Mouse (Mus musculus): ENCODE results near the gene Rtkn. TPM values are rescaled to one million over a fixed set of nuclear protein-coding genes. Genes with fewer than 3 reads are reported as not detected.
A peak's percentile ranks its signal among the peaks of the same experiment; 100 is the strongest.

The Rtkn gene
- polyA plus RNA-seq, 1 experiment, result 42.1 TPM

DNA sequence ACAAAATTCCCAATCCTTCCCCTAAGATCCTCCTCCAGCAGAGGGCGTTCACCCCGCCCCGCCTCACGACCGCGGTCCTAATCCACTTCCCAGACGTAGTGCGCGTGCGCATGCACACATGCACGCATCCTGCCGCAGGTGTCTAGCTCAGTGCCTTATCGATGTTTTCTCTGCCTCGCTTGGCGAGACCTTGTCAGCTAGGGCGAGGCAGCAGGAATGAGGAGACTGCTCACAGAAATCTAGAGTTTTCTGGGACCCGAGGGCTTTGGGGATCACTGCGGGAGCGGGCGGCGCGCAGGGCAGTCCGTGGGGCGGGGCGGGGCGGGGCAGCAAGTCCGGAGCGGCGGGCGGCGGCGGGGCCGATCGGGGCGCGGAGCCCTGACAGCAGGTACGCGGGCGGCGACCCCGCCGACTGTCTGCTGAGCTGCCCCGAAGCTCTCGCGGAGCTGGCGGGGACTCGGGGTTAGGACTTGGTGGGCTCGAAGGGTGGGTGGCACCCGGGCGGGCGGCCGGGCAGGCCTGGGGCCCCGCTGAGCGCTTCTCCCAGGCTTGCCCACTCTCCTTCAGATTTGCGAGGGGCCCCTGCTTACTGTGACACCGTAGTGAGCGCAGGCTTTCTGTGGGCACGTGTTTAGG, 30.5 kb downstream of the Rtkn start, which contains the start of gene Dctn1:
Gene Dctn1, plus strand, starts transcription at position 314 of the 636 bp plus-strand sequence.
- peaks cover 10% of the 10 kb centered on the region for H3K27me3 ChIP-seq (ENCODE audit: control insufficient read depth, insufficient read depth, insufficient read length)

DNA sequence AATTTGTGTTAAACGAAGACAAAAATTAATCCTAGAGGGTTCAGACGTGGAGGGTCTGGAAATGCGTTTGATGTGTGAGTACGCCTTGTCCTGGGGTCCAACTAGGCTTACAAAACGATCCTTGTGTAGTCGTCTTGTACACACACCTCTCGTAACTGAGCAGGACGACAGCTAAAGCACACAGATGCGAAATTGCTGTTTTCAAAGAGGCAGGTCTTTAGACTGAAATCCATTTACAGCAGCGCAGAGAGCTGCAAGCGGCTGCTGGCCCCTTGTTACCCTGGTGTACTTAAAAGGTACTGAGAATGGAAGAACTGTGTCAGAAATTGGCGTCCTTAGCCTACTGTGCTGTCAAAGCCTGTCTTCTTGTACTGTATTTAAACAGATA, 31.0 kb downstream of the Rtkn start:
- Histone ChIP-seq H3ac (ENCODE audit: control insufficient read depth, insufficient read length, low read depth) (peak overlapping the region; percentile 91), H3K79me2 (ENCODE audit: control insufficient read depth, insufficient read depth) (peaks cover 47% of the 10 kb centered on the region), H3K36me3 (ENCODE audit: control insufficient read depth, insufficient read depth) (no peaks in the 10 kb centered on the region), H3K79me3 (ENCODE audit: low read depth) (peaks cover 35% of the 10 kb centered on the region), H3K4me3 (ENCODE audit: insufficient read depth, poor library complexity, severe bottlenecking) (peak overlapping the region; percentile 90), H3K27me3 (ENCODE audit: control insufficient read depth, insufficient read depth, insufficient read length) (peaks cover 5% of the 10 kb centered on the region)
- no peak for TF ChIP-seq MAX (IDR thresholded peaks at IDR 0.05)
- TF ChIP-seq MYOG (IDR thresholded peaks at IDR 0.05; ENCODE audit: control insufficient read depth, extremely low read depth, insufficient read length), result no peak
- TF ChIP-seq MYOD1 (IDR thresholded peaks at IDR 0.05; ENCODE audit: control insufficient read depth, insufficient read length, low read depth), result no peak
- no peak for TF ChIP-seq USF1 (IDR thresholded peaks at IDR 0.05; ENCODE audit: low read depth)
- TF ChIP-seq CEBPB (IDR thresholded peaks at IDR 0.05; ENCODE audit: low read depth), result no peak
- TF ChIP-seq CTCF (IDR thresholded peaks at IDR 0.05; ENCODE audit: control insufficient read depth, insufficient read depth, insufficient read length), result no peak
- TF ChIP-seq FOSL1 (IDR thresholded peaks at IDR 0.05; ENCODE audit: insufficient read depth, low read length, poor library complexity, severe bottlenecking), result no peak

More for the DNA sequence above, 30.5 kb downstream of the Rtkn start, which contains the start of gene Dctn1:
- Histone ChIP-seq H3K4me3 (ENCODE audit: insufficient read depth, poor library complexity, severe bottlenecking) (peak within 1 kb of the TSS; percentile 90), H3K36me3 (ENCODE audit: control insufficient read depth, insufficient read depth) (no peaks in the 10 kb centered on the region), H3ac (ENCODE audit: control insufficient read depth, insufficient read length, low read depth) (peak within 1 kb of the TSS; percentile 91), H3K79me2 (ENCODE audit: control insufficient read depth, insufficient read depth) (peaks cover 42% of the 10 kb centered on the region), H3K79me3 (ENCODE audit: low read depth) (peaks cover 30% of the 10 kb centered on the region)
- no peak for TF ChIP-seq USF1 (IDR thresholded peaks at IDR 0.05; ENCODE audit: low read depth)
- TF ChIP-seq MYOG (IDR thresholded peaks at IDR 0.05; ENCODE audit: control insufficient read depth, extremely low read depth, insufficient read length), result no peak
- TF ChIP-seq CTCF (IDR thresholded peaks at IDR 0.05; ENCODE audit: control insufficient read depth, insufficient read depth, insufficient read length), result peak; percentile 55
- TF ChIP-seq MYOD1 (IDR thresholded peaks at IDR 0.05; ENCODE audit: control insufficient read depth, insufficient read length, low read depth), result no peak
- peak; percentile 99 for TF ChIP-seq MAX (IDR thresholded peaks at IDR 0.05)

DNA sequence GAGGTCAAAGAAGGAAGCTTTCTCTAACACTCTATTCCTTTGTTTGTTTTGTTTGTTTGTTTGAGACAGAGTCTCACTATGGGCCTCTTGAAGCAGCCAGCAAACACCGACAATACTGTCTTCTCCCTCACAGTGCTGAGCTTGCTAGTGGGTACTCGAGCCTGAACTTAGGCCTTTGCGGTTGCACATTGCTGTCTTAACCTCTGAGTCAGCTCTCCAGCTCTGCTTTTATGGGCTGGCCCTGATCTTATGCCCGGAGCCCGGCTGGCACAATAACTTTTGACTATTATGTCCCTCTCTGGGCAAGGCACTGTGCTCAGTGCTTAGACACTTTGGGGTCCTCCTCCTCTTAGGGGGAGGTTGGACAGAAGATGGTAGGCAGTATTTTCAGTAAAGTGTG, 34.6 kb downstream of the Rtkn start:
- no peak overlapping the region for H3ac ChIP-seq (ENCODE audit: control insufficient read depth, insufficient read length, low read depth)
- no peaks in the 10 kb centered on the region for H3K36me3 ChIP-seq (ENCODE audit: control insufficient read depth, insufficient read depth)
- no peak overlapping the region for H3K4me3 ChIP-seq (ENCODE audit: insufficient read depth, poor library complexity, severe bottlenecking)
- H3K27me3 ChIP-seq (ENCODE audit: control insufficient read depth, insufficient read depth, insufficient read length), result no peaks in the 10 kb centered on the region
- H3K79me3 ChIP-seq (ENCODE audit: low read depth), result peaks cover 50% of the 10 kb centered on the region
- TF ChIP-seq MYOD1 (IDR thresholded peaks at IDR 0.05; ENCODE audit: control insufficient read depth, insufficient read length, low read depth) (no peak), CTCF (IDR thresholded peaks at IDR 0.05; ENCODE audit: control insufficient read depth, insufficient read depth, insufficient read length) (no peak), CEBPB (IDR thresholded peaks at IDR 0.05; ENCODE audit: low read depth) (no peak), MYOG (IDR thresholded peaks at IDR 0.05; ENCODE audit: control insufficient read depth, extremely low read depth, insufficient read length) (no peak), FOSL1 (IDR thresholded peaks at IDR 0.05; ENCODE audit: insufficient read depth, low read length, poor library complexity, severe bottlenecking) (no peak), MAX (IDR thresholded peaks at IDR 0.05) (no peak), USF1 (IDR thresholded peaks at IDR 0.05; ENCODE audit: low read depth) (no peak)
- H3K79me2 ChIP-seq (ENCODE audit: control insufficient read depth, insufficient read depth), result peaks cover 73% of the 10 kb centered on the region

DNA sequence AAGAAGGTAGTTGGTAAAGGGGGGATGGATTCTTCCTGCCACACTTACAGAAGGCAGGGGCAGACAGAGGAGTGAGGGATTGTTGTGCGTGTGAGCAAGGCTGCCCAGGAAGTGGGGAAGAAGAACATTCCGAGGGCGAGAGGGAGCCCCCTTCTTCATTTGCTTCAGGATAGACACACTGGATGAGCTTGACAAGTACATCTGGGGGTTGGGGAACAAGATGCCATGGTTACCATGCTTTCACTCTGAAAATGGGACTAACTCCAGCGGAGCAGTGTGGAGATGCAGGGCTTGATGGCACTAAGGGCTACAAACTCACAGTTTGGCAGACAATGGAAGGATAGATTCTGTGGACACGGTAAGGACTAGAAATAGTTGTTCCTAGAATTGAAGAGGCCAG, 35.8 kb downstream of the Rtkn start:
- TF ChIP-seq MAX (IDR thresholded peaks at IDR 0.05) (no peak), USF1 (IDR thresholded peaks at IDR 0.05; ENCODE audit: low read depth) (no peak), CEBPB (IDR thresholded peaks at IDR 0.05; ENCODE audit: low read depth) (no peak), CTCF (IDR thresholded peaks at IDR 0.05; ENCODE audit: control insufficient read depth, insufficient read depth, insufficient read length) (no peak), MYOD1 (IDR thresholded peaks at IDR 0.05; ENCODE audit: control insufficient read depth, insufficient read length, low read depth) (no peak), MYOG (IDR thresholded peaks at IDR 0.05; ENCODE audit: control insufficient read depth, extremely low read depth, insufficient read length) (no peak), FOSL1 (IDR thresholded peaks at IDR 0.05; ENCODE audit: insufficient read depth, low read length, poor library complexity, severe bottlenecking) (no peak)
- H3ac ChIP-seq (ENCODE audit: control insufficient read depth, insufficient read length, low read depth), result no peak overlapping the region
- H3K79me2 ChIP-seq (ENCODE audit: control insufficient read depth, insufficient read depth), result peaks cover 77% of the 10 kb centered on the region
- H3K79me3 ChIP-seq (ENCODE audit: low read depth), result peaks cover 51% of the 10 kb centered on the region
- no peaks in the 10 kb centered on the region for H3K27me3 ChIP-seq (ENCODE audit: control insufficient read depth, insufficient read depth, insufficient read length)
- no peaks in the 10 kb centered on the region for H3K36me3 ChIP-seq (ENCODE audit: control insufficient read depth, insufficient read depth)
- H3K4me3 ChIP-seq (ENCODE audit: insufficient read depth, poor library complexity, severe bottlenecking), result no peak overlapping the region

DNA sequence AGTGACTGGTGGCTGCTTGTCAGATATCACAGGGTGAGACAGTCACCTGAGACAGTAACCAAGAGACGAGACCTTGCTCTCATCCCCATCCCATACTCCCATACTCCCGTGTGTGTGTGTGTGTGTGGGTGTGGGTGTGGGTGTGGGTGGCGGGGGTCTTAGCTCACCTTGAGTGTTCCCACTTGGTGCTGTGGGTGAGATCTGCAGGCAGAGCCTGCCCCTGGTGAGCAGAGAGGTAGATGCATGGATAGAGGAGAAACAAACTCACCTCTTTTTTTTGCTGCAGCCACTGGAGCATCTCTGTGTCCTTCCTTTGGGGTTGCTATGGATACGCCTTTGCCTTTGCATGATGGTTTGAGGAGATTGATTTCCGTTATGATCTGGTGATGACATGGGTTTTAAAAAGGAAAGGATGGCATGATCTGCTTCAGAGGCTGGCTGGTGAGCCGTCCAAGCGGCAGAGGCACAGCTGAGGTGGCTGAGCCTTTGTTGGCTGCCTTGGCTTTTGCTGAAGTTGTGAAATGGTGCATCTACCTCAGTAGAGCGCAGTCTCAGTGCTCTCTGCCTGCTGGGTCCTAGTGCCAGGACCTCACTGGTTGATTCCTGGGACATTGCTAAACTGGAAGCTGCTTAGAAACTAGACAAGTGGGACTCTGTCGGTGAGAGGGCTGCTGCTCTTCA, 37.1 kb downstream of the Rtkn start:
- no peak overlapping the region for H3K4me3 ChIP-seq (ENCODE audit: insufficient read depth, poor library complexity, severe bottlenecking)
- TF ChIP-seq CTCF (IDR thresholded peaks at IDR 0.05; ENCODE audit: control insufficient read depth, insufficient read depth, insufficient read length) (no peak), USF1 (IDR thresholded peaks at IDR 0.05; ENCODE audit: low read depth) (no peak), MYOG (IDR thresholded peaks at IDR 0.05; ENCODE audit: control insufficient read depth, extremely low read depth, insufficient read length) (no peak), MAX (IDR thresholded peaks at IDR 0.05) (no peak), FOSL1 (IDR thresholded peaks at IDR 0.05; ENCODE audit: insufficient read depth, low read length, poor library complexity, severe bottlenecking) (no peak), MYOD1 (IDR thresholded peaks at IDR 0.05; ENCODE audit: control insufficient read depth, insufficient read length, low read depth) (no peak), CEBPB (IDR thresholded peaks at IDR 0.05; ENCODE audit: low read depth) (no peak)
- H3ac ChIP-seq (ENCODE audit: control insufficient read depth, insufficient read length, low read depth), result no peak overlapping the region
- H3K79me2 ChIP-seq (ENCODE audit: control insufficient read depth, insufficient read depth), result peaks cover 76% of the 10 kb centered on the region
- no peaks in the 10 kb centered on the region for H3K36me3 ChIP-seq (ENCODE audit: control insufficient read depth, insufficient read depth)
- no peaks in the 10 kb centered on the region for H3K27me3 ChIP-seq (ENCODE audit: control insufficient read depth, insufficient read depth, insufficient read length)
- peaks cover 40% of the 10 kb centered on the region for H3K79me3 ChIP-seq (ENCODE audit: low read depth)
